Mouse (Mus musculus) ovary, postnatal 14 days (tissue): ENCODE measurements at regions not wholly inside any gene's neighbourhood (a gene's known extent, or its start where the extent isn't known, plus 50 kb on each side); places are given as distances from the start of the nearest gene placed in this dataset.

Experiments used
- DNase-seq: peaks from one replicate; pipeline ENCODE4 v3.0.0; 2022; ENCODE audit warnings: low spot score

DNA sequence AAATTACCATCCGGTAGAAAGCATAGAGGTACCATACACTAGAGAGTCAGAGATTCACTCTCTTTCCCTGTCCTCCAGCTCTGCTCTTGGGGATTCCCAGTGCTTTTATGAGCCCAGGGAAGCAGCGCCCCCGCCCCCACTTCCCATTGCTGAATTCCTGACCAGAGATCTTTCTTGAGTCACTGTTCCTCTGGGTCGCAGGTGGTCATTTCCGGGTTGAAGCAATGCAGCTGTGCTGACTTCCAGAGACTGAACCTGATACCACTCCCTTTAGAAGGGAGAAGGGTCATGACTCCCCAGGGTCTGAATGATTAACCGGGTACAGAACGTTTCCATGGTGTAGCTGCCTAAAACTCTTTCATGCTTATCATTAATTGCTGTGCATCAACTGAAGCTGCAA lies 128.9 kb downstream of the Cd83 start:
- DNase-seq = no peak

GRCm38 (mm10) chr13:43919781-43920420 lies 135.3 kb downstream of the Cd83 start:
- no peak for DNase-seq

GRCm38 (mm10) chr13:43930081-43930981 lies 145.8 kb downstream of the Cd83 start:
- DNase-seq = no peak

GRCm38 (mm10) chr13:43932946-43933345 lies 148.4 kb downstream of the Cd83 start:
- DNase-seq = no peak

- no peak for DNase-seq
Measured at GRCm38 (mm10) chr13:43935284-43935683, 150.7 kb downstream of the Cd83 start.

GRCm38 (mm10) chr13:43936504-43936903 lies 151.9 kb downstream of the Cd83 start:
- no peak for DNase-seq

DNA sequence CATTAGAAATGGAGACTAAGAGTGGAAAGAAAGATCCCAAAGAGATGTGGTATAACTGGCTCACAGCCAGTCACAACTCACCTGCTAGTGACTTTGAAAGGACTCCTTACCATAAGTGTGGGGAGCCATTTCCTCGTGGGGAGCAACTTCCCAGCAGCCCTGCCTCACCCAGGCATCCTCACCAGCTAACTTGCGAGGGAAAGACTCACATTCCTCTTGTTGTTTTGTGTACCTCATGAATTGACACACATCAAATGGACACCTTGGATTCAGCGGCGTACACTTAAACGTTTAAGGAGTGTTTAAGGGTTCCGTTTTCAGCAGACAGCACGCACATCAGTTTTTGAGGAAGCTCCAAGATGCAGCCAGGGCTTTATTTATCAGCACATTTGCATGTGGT lies 154.0 kb downstream of the Cd83 start:
- no peak for DNase-seq

- no peak for DNase-seq
Measured at GRCm38 (mm10) chr13:43939375-43939774, 154.8 kb downstream of the Cd83 start.

GRCm38 (mm10) chr13:43941731-43942130 lies 157.2 kb downstream of the Cd83 start:
- DNase-seq = no peak

- DNase-seq = no peak
Measured at GRCm38 (mm10) chr13:43948606-43949005, 164.0 kb downstream of the Cd83 start.

DNA sequence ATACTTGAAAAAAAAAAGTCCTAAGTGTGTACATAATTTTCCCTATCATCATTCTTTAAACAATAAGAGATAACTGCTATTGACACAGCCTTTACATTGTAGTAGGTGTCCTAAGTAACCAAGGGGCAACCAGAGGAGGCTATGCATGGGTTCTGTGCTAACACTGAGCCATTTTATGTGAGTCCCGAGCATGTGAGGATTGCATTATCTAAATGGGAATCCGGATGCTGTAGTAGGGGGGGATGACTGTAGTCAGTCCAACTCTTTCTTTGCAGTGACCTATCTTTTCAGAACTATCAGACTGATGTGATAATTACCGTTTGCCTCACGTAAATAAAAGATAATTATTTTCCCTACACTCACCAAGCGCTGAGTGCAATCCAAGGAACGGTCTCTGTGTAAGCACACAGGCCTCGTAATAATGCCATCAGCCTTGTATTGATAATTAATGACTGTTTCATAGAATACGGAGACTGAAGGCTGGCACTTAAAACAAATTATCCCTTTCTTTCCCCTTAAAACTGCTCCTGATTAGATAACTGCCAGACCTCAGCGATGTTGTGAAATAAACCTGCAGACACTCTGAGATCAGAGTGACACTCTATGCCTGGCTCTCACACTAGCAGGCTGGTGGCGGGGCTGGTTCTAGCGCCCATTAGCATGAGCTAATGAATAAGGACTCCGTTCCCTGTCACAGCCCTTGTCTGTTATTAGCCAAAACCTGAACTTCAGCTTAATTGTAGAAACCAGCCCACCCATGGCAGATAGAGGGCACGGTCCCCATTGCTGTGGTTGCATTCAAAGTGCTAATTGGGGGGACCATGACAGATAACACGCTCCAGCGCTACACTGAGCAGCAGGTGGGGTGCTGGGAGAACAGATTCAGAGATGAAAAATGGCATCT lies 165.4 kb downstream of the Cd83 start:
- no peak for DNase-seq

DNA sequence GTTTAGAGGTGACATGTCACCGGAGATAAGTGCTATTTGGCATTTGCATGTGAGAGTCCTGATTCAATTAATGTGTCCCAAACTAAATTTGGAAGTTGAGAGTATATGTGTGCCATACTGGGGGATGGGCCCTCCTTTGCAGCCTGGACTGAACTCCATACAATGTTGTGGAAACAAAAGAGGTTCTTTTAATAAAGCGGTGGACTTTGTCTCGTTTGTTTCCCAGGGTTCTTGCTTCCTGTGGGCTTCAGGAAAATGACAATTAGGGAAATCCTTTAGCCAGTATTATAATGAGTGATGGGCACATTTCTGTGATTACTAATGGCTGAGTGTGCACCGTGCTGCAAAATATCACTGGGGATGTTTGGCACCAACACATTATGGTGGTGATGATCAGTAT lies 167.9 kb downstream of the Cd83 start:
- no peak for DNase-seq

- no peak for DNase-seq
Measured at GRCm38 (mm10) chr13:43952972-43953592, 168.5 kb downstream of the Cd83 start.

GRCm38 (mm10) chr13:43954714-43955393 lies 170.3 kb downstream of the Cd83 start:
- DNase-seq = no peak

GRCm38 (mm10) chr13:43957046-43957445 lies 172.5 kb downstream of the Cd83 start:
- DNase-seq = no peak

DNA sequence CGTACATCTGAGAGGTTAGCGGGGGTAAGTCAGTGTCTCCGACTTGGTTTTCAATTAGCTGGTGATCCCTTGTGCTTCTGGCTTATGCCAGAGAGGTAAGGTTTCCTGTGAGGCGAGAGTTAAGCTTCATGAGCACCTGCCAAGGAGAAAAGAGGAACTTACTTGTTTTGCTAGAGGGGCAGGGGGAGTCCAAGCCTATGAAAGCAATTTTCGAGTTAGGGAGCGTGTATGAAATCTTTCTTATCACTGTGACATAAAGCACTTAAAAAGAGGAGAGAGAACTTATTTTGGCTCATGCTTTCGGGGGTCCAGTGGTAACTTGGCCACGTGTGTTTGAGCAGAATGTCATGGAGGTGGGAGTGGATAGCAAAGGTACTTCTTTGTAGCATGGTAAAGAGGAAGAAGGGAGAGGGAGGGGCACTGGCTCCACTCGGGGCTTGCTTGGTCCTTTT lies 174.6 kb downstream of the Cd83 start:
- no peak for DNase-seq

GRCm38 (mm10) chr13:43961047-43961690 lies 176.6 kb downstream of the Cd83 start:
- DNase-seq = no peak

- DNase-seq = no peak
Measured at GRCm38 (mm10) chr13:43961987-43962386, 177.4 kb downstream of the Cd83 start.

GRCm38 (mm10) chr13:43963321-43963720 lies 178.7 kb downstream of the Cd83 start:
- no peak for DNase-seq

GRCm38 (mm10) chr13:43965256-43965905 lies 180.8 kb downstream of the Cd83 start:
- no peak for DNase-seq
